In genomic region chr6:84425823-84426222, GRCm38 (mm10) we compare ENCODE assay signal across 7 mouse cellular contexts.
DNase-seq lines count a peak whose midpoint lies in the region; ATAC-seq lines count a peak whose summit lies in the region.

No protein-coding gene starts in this region.

- WGBS in neural tube, embryonic 14.5 days = 58% methylated on average over 4 of the region's 4 CpGs
- WGBS in embryonic facial prominence, embryonic 15.5 days = 43% methylated on average over 4 of the region's 4 CpGs

- H3K27me3 ChIP-seq in neural tube, embryonic 14.5 days (ENCODE audit: control insufficient read depth, insufficient read depth, low read length) = no peaks in the 10 kb centered on the region
- no peaks in the 10 kb centered on the region for H3K27me3 ChIP-seq in embryonic facial prominence, embryonic 15.5 days

- no peak overlapping the region for H3K4me2 ChIP-seq in neural tube, embryonic 14.5 days (ENCODE audit: low read depth, low read length)
- H3K4me2 ChIP-seq in embryonic facial prominence, embryonic 15.5 days (replicated peaks) = no peak overlapping the region

- DNase-seq in neural tube, embryonic 10.5 days (ENCODE audit: extremely low spot score, low spot score) = no peak
- peak; percentile 74 for DNase-seq in brain, adult 2 months (ENCODE audit: low read depth, low spot score)
- peak; percentile 11 to 50 for DNase-seq in kidney, postnatal 25 days
- DNase-seq in lung, postnatal 36 days = peak; percentile 49
- no peak for DNase-seq in thymus, postnatal 14 days

- no peaks in the 10 kb centered on the region for H3K9me3 ChIP-seq in neural tube, embryonic 14.5 days (ENCODE audit: control insufficient read depth, low read length)
- no peaks in the 10 kb centered on the region for H3K9me3 ChIP-seq in embryonic facial prominence, embryonic 15.5 days (replicated peaks)

- no peak overlapping the region for H3K27ac ChIP-seq in neural tube, embryonic 14.5 days (ENCODE audit: low read depth, low read length)
- no peak overlapping the region for H3K27ac ChIP-seq in embryonic facial prominence, embryonic 15.5 days (replicated peaks)

- no peak overlapping the region for H3K9ac ChIP-seq in neural tube, embryonic 14.5 days (replicated peaks; ENCODE audit: low read depth, low read length)
- no peak overlapping the region for H3K9ac ChIP-seq in embryonic facial prominence, embryonic 15.5 days

- no peaks in the 10 kb centered on the region for H3K4me1 ChIP-seq in neural tube, embryonic 14.5 days (ENCODE audit: control insufficient read depth, insufficient read depth, low read length)
- peaks cover 22% of the 10 kb centered on the region for H3K4me1 ChIP-seq in embryonic facial prominence, embryonic 15.5 days

- ATAC-seq in neural tube, embryonic 14.5 days (ENCODE audit: low read depth) = peak; percentile 51; the same call in 1 of the 2 replicates
- 0 out of 2 replicates have a peak, but pooled peaks have one; percentile 44 for ATAC-seq in embryonic facial prominence, embryonic 15.5 days (ENCODE audit: insufficient number of reproducible peaks, low FRiP score, low TSS enrichment, low read depth)

- no peaks in the 10 kb centered on the region for H3K36me3 ChIP-seq in neural tube, embryonic 14.5 days (ENCODE audit: control insufficient read depth, insufficient read depth, low read length)
- H3K36me3 ChIP-seq in embryonic facial prominence, embryonic 15.5 days = no peaks in the 10 kb centered on the region

- no peak overlapping the region for H3K4me3 ChIP-seq in neural tube, embryonic 14.5 days (ENCODE audit: low read depth, low read length)
- no peak overlapping the region for H3K4me3 ChIP-seq in embryonic facial prominence, embryonic 15.5 days (replicated peaks)

Comparison
In these comparisons a context has a peak if more than half of its experiments do, and no peak if none do; other contexts are left out.
1. DNase-seq: peak in brain, adult 2 months (single experiment), kidney, postnatal 25 days (2 of 2) and lung, postnatal 36 days (single experiment); none in neural tube, embryonic 10.5 days (single experiment) and thymus, postnatal 14 days (single experiment).